Mouse (Mus musculus) brain, adult 2 months (tissue): Measurements from ENCODE around the gene Rph3al.

Experiments used
- DNase-seq: peaks from one replicate; pipeline ENCODE4 v3.0.0; 2011; ENCODE audit warnings: low read depth, low spot score

Gene Rph3al

DNA sequence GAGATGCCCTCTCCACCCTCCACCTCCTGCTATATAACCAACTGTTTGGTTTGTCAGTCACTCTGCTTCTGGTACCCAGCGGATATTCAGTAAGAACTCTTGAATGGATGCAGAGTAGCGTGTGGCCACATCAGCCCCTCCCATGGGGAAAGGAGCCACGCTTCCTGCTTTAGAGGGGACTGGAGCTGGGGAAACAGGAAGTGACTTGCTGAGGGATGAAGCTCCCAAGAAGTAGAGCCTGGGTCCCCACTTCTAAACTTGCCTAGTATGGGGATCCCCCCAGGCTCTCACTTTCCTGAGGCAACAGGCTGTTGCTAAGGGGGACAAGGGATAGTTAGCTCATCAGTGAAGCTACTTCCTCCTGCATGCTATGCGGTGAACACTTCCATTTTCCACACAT is 30.8 kb downstream of the Rph3al start:
- DNase-seq = no peak

DNA sequence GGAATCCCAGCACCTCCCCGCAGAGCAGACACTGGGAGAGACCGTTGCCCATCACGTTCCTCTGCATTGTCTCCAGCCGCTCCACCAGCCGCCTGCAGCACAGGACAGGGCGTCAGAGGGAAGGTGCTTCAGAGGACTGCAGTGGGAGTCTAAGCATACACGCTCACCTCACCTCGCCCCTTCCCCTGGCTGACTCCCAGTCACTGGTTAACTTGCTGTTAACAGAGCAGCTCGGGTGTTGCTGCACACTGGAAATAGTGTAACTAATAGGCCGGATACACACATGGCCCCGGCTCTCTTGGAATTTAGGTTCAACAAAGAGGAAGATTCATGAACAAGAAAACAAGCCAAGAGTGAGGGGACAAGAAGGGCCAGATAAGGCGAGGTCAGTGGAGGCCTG is 31.7 kb downstream of the Rph3al start:
- no peak for DNase-seq

DNA sequence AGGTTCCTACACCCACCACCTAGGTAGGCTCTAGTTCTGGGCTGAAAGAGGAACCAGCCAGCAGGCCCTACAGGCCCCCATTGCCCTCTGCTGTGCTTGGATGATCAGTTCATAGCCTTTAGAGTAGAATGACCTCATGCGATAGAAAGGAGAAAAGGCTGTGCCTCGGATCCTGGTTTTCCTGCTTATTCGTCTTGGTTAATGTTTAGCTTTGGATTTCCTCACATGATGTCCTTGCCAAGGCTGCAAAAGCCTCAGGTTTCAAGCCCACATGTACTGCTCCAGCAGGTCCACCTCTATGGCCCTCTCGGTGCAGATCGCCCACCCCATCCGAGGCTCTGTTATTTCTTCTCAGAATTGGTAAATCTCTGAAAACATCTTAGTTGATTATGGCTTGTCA is 33.2 kb downstream of the Rph3al start:
- DNase-seq = no peak

DNA sequence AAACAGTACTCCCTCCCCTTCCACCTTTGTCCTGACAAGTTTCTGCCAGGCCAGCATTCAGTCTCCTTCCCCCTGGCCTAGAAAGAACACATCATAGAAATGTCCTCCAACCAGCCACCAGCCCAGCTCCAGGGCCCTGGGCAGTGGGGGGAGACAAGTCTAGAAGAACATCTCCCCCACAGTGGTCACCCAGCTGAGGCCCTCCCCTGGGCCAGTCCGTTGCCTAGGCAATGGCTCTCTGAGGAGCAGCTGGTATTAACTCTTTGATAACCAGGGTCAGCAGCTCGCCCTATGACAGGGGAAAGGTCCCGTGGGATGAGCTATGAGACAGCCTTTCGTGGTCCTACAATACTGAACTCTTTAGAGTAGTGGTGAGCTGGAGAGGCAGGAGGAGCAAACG is 33.7 kb downstream of the Rph3al start:
- DNase-seq = no peak

DNA sequence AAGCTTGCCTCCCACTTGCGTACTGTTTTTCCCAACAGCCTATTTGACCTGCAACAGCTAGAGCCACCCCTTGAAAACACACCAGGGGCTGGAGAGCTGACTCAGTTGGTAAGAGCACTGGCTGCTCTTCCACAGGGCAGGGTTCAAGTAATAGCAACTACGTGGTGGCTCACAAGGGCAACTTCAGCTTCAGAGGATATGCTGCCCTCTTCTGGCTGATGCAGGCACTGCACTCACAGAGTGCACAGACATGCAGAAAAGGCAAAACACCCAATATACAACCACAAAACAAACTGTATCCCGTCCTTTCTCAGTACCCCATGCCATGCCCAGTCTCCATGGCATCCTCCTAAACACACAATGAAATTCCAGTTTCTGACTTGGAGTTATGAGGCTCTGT is 34.7 kb downstream of the Rph3al start:
- DNase-seq = no peak

DNA sequence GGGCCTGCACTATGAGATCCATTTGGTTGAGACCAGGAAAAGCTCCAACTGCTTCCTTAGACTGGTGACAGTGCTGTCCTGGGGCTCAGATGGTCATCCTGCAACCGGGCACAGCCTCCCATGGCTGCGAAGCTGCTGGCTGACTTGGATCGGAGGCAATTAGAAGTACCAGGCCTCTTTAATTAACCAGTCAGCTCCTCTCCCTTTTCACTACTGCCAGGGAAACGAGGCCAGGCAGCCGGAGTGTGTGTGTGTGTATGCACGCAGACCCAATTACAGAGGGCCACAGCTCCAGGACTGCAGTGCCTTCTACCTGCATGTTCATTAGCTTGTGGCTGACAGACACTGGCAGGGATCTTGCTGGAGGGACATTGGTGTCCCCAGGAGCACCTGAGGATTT is 36.9 kb downstream of the Rph3al start:
- peak; percentile 61 for DNase-seq

DNA sequence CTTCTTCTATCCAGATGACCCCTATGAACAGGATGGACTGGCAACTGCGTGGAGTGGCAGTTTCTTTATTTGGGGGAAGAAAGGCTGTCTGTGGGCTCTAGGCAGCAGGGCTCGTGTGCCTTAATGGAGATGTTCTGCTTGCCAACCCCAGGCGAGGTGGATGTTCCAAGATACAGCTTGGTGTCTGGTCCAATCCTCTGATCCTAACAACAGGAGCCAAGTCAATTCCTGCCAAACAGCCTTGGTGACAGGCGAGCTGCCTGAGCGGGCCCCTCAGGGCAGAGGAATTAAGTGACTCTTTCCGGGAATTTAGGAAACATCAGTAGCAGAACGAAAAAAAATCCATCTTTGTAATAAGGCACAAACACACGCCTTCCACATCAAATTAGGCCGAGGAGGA is 38.6 kb downstream of the Rph3al start:
- peak; percentile 77 for DNase-seq

DNA sequence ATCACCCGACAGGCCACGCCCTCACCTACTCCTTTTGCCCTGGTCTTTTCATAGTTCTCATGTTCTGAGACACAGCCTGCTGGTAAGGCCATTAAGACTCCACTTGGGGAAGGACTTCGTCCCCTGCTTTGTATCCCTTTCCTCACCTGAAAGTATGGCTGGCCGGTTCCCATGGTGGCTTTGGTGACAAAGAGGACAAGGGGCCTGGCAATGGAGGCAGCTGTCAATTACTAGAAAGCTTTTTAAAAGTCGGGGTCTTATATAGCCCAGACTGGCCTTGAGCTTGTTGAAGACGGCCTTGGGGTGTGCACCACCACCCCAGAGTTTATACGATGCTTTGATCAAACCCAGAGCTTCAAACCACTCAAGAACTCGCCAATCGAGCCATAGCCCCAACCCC is 39.7 kb downstream of the Rph3al start:
- DNase-seq = no peak

DNA sequence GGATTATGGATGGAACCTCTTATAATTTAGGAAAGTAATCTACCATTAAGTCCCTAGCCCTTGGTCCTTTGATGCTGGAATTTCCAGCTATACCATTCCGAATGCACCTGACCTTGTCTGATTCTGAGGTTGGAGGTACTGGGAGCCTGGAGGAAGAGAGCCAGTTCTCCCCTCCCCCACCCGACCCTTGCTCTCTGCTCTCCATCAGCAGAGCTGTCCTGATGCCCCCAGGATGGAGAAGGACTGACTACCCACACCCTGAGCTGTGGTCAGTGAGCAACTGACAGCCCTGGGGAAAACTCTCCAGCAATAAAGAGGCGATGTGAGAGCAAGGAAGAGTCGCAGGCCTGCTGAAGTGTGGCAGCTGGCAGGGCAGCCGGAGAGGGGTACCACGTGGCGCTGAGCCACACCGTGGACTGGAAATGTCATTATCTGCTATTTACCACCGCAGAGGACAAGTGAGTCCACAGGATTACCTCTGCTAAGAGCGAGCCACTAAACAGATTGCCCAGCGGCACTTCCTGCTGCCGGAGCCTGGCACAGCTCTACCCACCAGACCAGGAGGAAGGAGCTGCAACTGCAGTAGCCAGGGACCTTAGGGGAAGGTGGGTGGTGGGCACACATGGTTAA is 43.3 kb downstream of the Rph3al start:
- DNase-seq = peak; percentile 28

DNA sequence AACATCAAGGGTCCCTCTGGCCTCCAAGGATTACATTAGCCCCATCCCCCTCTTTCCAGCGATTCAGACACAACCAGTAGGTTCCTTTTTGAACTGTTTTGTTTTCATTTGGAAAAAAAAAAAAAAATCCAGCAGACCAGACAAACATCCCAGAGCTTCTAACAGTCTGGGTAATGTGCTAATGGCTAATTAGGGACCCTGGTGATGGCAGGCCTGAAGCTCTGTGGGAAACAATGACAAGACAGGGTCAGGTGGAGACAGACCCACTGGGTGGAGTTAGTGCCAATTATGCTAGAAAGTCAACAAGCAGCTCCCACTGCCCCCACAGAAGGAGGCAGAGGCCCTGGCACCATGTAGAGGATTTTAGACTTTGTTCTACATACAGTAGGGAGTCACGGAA is 44.3 kb downstream of the Rph3al start:
- DNase-seq = no peak

DNA sequence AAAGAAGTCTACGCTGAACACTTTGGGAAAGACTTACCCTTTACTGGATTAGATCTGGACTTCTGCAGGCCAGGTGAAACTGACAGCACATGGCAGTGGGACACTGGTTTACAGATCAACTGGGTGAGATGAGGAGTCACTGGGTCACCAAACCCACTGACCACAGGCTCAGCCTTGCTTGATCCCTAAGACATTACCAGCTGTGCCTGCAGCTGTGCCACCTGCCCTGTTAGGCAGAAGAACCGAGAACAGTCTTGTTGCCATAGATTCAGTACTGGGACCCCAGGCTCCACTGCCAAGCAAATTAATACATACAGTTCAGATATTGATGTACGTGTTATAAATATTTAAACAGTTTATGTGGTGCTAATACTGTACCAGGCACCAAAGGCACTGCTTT is 50.9 kb downstream of the Rph3al start:
- no peak for DNase-seq

DNA sequence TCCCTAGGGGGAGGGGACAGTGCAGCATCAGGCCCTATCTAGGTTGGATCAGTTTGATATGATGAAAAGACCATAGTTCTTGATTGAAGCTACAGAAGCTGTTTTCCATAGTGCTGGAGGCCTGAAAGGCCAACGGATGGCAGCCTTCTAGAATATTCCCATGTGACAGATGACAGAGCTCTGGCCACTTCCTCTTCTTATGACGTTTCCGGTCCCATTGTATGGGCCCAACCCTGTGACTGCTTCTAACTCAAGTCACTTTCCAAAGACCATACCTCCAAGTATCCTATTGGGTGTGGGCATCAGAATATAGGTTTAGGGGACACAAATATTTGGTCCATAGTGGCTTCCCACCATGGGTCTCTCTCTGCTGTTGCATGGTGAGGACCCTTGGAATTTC is 57.0 kb downstream of the Rph3al start:
- no peak for DNase-seq

DNA sequence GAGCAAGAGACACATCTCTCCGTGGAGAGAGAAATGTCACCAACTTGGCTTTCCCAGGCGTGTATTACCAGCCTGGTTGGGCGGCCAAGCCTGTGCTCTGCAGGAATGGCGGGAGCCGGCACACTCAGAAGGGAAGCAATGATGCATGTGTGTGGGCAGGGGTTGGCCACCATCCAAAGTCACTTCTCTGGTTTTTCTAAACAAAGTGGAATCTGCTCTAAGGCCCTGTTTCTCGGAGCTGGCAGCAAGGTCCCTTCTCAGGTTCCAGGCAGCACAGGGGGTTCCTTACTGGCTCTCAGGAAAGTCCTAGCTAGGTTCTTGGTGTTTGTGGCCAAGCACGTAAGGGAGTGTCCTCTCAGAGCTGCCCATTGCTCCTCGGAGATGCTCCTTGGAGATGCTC is 58.2 kb downstream of the Rph3al start:
- DNase-seq = peak; percentile 89

DNA sequence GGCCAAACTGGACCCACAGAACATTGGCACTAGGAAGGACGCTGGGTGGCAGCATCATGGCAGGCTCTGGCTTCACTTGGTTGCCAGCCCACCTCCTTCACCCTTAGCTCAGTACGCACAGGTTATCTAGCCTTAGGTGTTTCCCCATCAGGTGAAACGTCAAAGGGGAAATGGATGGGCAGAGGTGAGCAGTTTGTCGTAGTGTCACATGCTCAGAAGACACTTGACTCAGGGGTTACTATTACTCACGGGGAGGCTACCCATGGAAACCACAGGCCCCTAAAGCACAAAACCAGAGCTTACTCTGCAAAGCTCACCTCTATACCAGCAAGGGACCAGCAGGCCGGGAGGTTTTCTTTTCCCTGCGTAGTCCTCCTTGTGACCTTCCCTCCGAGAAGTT is 59.8 kb downstream of the Rph3al start:
- no peak for DNase-seq

DNA sequence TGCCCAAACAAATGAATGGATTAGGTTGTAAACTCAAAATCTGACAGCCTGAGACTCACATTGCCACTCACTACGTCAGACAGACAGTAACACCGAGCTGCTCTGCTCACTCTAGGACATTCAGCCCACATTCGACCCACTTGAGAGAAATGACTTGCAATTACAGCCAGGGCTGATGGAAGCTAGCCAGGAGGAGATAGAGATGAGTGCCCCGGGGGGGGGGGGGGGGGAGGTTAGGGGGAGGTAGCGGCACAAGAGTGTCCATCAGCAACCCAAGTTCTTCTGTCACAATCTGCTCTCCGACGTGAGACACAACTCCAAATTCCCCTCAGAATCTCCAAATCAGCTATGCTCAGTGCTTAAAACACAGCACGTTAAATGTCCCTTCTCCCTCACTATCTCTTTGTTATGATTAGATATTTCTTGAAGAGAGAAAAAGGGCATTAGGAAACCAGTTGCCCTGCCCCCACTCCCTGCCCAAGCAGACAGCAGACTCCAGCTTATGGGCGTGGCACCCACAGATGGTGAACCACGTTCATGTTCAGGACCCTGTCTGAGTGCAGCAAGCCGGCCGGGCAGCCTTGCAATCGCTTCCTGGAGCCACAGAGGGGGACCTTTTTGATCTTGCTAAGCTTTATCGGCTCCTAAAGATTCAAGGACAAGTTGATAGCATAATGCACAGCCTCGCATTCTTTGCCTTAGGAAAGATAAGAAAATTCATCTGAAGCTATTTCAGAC is 62.0 kb downstream of the Rph3al start:
- DNase-seq = peak; percentile 19

DNA sequence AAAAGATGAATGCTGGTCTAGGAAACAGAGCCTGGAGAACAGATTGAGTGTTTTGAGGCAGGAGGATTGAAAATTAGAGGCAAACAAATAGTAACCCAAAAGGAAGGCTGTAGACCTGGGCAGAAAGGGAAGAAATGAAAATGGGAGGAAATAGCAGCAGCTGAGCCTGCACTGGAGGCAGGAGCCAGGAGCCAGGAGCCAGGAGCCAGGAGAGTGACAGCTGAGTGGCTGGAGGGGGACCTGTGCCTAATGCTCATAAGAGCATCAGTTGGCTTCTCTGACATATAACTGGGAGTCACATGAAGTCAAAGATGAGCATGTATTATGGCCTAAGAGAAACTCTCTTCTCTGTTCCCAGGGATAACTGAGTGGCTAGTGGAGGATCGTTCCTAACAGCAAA is 66.5 kb downstream of the Rph3al start:
- peak; percentile 82 for DNase-seq

DNA sequence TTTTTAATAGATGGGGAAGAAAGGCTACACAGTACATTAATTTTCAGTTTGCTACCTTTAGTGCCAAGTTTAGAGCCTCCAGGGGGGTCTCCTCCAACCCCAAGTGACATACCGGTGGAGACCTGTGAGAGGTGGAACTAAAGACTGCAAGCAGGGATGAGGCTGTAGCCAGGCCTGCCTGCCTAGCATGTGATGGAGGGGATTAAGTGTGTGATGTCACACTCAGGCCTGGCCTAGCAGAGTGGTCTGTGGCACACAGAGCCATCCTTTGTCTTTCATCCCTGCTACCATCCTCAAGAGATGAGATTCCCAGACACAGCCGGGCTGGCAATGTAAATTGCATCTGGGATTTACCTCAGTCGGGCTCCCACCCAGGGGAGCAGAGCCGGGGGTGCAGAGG is 67.3 kb downstream of the Rph3al start:
- no peak for DNase-seq

DNA sequence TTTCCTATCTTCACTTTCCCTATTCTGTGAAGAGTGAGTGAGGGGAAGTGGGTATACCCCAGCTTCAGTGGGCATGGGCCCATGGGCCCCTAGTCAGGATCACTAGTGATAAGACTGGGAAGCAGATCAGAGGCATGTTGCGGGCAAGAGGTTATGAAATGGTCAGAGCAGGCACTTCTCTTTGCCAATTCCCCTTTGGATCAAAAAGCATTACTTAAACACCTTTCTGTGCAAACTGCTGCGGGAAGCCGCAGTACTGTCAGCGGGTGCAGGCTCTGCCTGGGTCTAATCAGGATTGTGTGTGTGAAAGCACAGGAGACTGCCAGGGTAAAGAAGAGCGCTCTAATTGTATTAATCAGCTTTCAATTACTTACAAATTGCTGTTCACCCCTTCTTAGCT is 67.8 kb downstream of the Rph3al start:
- peak; percentile 62 for DNase-seq

DNA sequence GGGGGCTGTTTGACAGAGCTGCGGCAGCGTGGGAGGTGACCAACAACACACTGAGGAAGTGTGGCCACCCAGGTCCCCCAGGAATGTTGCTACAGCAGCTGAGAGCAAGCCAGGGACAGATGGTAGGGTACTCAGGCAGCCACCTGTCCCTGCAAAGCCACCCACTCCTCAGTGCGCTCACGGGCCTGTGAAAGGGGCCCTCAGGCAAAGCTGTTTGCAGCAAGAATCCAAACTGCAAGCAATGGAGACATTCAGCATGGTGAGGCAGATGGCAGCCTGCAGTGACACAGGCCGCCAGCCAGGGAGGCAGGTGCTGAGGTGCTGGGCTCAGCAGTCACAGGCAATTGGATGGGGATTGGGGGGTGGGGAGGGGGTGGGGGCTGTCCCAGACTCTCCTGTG is 68.3 kb downstream of the Rph3al start:
- peak; percentile 96 for DNase-seq

DNA sequence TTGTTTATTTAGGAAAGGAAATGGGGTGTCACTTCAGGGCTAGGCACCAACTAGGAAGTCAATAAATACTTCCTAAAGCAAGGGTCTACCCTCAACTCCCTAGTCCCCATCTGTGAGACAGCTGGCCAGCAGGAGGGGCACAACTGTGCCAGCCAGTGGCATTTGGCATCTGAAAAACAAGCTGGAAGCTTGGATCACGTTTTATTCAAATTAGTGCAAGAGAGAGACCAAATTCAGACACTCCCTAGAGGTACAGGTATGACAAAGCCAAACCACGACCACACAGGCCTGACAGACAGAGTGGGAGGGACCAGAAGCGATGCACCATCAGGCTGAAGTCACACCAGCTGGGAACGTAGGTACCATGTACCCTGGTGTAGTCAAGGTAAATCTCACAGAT is 71.4 kb downstream of the Rph3al start:
- no peak for DNase-seq

DNA sequence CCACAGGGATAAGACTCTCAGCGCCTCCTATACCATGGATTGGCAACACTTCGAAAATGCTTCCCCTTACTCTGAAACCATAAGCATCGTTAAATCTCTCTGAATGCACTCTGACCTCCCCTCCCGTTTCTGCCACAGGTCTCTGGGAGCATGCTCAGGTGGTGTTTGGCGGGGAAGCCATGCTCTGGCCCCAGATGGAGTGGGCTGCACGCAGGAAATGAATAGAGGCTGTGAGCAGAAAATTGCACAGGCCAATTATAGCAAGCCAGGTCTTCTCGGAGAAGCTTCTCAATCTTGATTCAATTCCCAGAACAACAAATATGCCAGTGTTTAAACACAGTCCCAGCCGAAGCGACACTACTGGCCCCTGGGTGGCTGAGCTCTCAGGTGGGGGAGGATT is 72.4 kb downstream of the Rph3al start:
- DNase-seq = no peak

DNA sequence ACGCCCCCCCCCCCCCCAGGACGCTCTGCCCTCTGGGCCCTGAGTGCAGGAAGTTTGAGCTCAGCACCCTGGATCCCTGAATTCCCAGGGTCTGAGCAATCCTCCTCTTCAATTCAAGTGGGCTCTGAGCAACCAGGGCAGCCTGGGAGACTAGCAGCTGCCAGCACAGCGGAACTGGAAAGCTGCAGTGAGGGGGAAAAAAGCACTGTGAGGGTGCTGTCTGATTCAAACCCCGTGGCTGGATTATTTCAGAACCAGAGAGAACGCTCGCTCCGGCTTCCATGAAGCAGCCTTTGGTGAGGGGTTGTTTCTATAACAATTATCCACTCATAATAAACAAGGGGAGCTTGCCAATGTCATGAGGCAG is 73.0 kb downstream of the Rph3al start:
- DNase-seq = peak; percentile 63

DNA sequence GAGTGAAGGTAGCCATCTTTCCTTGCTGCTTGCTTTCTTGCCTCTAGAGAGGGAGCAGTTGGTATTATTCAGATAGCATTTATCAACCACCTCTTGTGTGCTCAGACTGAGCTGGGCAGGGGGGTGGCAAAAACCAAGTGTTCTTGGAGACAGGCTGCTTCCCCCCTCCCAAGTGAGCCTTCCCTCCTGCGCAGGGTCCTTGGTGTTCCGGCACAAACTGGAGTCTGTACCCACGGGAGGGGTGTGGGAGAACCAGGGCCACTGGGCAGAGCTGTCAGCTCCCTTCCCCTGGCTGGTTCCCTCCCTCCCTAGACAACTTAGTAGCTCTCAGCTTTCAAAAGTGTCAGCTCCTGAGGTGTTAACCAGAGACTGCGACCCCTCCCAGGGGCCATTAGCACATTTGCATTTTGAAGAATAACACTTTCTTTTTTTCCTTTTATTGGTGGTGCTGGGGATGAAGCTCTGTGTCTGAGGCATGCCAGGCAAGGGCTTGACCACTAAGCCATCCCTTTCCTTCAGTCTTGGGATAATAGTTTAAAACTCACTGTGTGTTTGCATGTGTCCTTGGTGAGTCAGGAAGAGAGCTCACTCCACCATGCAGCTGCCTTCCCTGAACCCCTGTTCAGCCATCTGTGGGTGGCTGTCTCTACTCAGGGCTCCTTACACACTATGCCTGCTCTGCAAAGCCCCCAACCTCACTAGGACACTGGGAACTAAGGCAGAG is 73.5 kb downstream of the Rph3al start:
- no peak for DNase-seq
